Mouse (Mus musculus) olfactory bulb, adult 2 months (tissue): ENCODE results near the gene Crip3. TPM values are rescaled to one million over a fixed set of nuclear protein-coding genes. Genes with fewer than 3 reads are reported as not detected.

ENCODE experiments used
- H3K27ac ChIP-seq: fragments of 200-500 bp; 2 replicates; pipeline ENCODE4 v1.5.1; 2012; ENCODE audit warnings: low read depth, low read length; ENCODE audit not compliant: insufficient read depth
- H3K4me1 ChIP-seq: fragments of 200-500 bp; 2 replicates; pipeline ENCODE4 v1.6.1; 2012; ENCODE audit warnings: low read length; ENCODE audit not compliant: control insufficient read depth, insufficient read depth
- H3K4me3 ChIP-seq: fragments of 200-500 bp; 2 replicates; pipeline ENCODE4 v1.5.1; 2012; ENCODE audit warnings: mild to moderate bottlenecking, low read depth, low read length, moderate library complexity; ENCODE audit not compliant: insufficient read depth
- CTCF ChIP-seq: fragments of 200-500 bp; IDR thresholded peaks from 2 replicates; pipeline ENCODE4 v1.5.1; 2012; ENCODE audit warnings: low read depth, mild to moderate bottlenecking, low read length, moderate library complexity; ENCODE audit not compliant: insufficient read depth
- POLR2A ChIP-seq: fragments of 200-500 bp; IDR thresholded peaks from 2 replicates; pipeline ENCODE4 v1.6.1; 2012; ENCODE audit warnings: mild to moderate bottlenecking, low read depth, low read length, moderate library complexity; ENCODE audit not compliant: insufficient read depth
- WGBS: fragments of 180-500 bp; shearing (Covaris S2); methylation state at CpG from one replicate; pipeline ENCODE4 v1.1.7; 2018; 5-methylcytosine and 5-hydroxymethylcytosine counted together
- polyA plus RNA-seq: library from polyadenylated mRNA; stranded (reverse); fragments of >200 nt; gene quantifications from 2 replicates; pipeline ENCODE4 v1.2.4, GENCODE M21; 2012; ENCODE audit warnings: low replicate concordance; ENCODE audit not compliant: missing spikeins, insufficient read depth, insufficient read length

Crip3 gene
- polyA plus RNA-seq, 1 experiment: not detected

DNA sequence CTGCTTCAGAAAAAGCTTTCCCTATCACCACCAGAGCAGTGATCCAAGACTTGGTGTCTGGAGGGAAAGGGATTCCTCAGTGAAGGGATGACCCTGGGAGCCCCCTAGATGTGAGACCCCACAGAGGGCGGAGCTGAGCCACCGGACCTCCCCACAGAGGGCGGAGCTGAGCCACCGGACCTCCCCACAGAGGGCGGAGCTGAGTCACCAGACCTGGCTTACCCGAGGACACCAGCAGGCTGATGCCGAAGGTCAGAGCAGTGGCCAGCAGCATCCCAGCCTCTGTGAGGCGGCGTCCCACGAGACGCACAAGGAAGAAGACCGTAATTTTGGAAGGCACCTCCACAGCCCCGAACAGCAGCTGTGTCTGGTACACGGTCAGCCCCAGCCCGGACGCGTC lies 4.9 kb downstream of the Crip3 start:
- H3K4me1 ChIP-seq: peaks cover 11% of the 10 kb centered on the region; the same call in 1 of the 2 replicates
- TF ChIP-seq CTCF (no peak), POLR2A (no peak)
- H3K4me3 ChIP-seq: no peak overlapping the region
- no peak overlapping the region for H3K27ac ChIP-seq
- WGBS: 4% methylated on average over 17 of the region's 17 CpGs

DNA sequence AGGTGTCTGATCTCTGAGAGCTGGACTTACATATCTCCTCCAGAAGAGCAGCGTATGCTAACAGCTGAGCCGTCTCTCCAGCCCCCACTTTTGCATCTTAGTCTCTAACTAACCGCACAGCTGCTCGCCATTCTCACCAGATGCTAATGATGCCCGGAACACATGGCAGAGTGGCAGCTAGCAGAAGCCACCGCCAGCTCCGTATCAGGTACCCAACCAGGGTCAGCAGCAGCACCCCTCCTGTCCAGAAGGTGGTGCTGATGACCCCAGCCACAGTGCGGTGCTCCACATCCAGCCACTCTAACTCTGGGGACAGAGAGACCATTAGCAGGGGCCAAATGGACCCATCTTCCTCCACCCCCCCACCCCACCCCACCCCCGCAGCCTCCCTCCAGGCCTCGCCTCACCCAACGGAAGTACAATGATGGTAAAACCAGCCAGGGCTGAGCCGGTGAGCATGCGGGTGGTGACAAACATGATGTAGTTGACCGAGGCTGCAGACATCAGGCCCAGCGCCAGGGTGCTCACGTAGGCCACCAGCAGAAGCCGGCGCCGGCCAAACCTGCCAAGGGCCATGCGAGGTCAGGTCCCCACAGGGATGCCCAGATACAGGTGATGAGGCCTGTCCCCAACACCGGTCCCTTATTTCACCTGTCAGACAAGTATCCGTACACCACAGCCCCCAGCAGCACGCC lies 8.1 kb downstream of the Crip3 start:
- WGBS: 31% methylated on average over 23 of the region's 23 CpGs
- no peak overlapping the region for H3K4me3 ChIP-seq

DNA sequence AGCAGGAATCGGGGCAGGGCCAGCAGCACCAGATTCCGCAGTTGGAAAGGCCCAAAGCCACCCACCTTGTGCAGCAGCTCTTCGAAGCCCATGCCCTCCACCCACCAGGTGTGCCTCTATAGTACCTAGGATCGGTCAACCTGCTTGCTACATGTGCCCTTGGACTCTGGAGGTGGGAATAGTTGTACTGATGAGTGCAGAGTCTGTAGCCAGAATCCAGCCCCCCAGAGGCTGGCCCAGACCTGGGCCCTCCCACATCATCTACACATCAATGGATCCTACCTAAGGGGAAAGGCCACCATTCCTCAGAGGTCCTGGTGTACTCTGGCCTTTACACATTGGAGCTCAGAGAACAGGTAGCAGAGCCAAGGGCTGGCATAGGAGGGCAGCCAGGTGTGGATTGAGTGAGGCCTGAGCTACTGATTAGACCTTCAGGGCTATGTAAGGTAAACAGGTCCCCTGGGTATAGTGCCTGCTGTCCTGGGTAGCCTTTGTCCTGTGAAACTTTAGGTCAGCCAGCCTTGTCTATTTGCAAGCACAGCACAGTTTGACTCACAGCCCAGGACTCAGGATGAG lies 9.7 kb downstream of the Crip3 start, which contains the start of gene Slc22a7:
TSS of gene Slc22a7 (minus strand) at position 160 of the 576 bp plus-strand sequence.
- Histone ChIP-seq H3K27ac (no peak within 1 kb of the TSS), H3K4me3 (no peak within 1 kb of the TSS), H3K4me1 (peaks cover 15% of the 10 kb centered on the region)
- 90% methylated on average over 4 of the region's 4 CpGs for WGBS
- TF ChIP-seq CTCF: no peak
- no peak for TF ChIP-seq POLR2A

More for the DNA sequence above, 8.1 kb downstream of the Crip3 start:
- TF ChIP-seq POLR2A (no peak), CTCF (peak; percentile 22; the same call in 1 of the 2 replicates)
- Histone ChIP-seq H3K27ac (no peak overlapping the region), H3K4me1 (peaks cover 8% of the 10 kb centered on the region; the same call in 1 of the 2 replicates)

DNA sequence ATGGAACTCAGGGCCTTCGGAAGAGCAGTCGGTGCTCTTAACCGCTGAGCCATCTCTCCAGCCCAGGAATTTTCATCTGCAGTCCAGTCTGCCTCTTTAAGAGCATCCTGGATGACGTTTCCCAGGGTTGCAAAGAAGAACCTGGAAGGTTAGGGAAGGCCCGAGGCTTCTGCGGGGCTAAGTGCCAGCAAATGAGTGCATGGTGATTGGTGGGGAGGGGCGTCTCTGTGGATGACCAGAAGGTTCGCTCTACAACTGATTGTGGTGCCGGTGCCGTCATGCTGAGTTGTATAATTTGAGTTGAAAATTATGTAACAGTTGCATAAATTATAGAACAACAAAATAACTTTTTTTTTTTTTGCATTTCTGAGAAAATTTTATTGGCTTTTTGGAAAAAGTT lies 10.4 kb downstream of the Crip3 start:
- no peak overlapping the region for H3K27ac ChIP-seq
- TF ChIP-seq POLR2A (no peak), CTCF (no peak)
- peaks cover 13% of the 10 kb centered on the region for H3K4me1 ChIP-seq
- H3K4me3 ChIP-seq: no peak overlapping the region
- 96% methylated on average over 10 of the region's 10 CpGs for WGBS

DNA sequence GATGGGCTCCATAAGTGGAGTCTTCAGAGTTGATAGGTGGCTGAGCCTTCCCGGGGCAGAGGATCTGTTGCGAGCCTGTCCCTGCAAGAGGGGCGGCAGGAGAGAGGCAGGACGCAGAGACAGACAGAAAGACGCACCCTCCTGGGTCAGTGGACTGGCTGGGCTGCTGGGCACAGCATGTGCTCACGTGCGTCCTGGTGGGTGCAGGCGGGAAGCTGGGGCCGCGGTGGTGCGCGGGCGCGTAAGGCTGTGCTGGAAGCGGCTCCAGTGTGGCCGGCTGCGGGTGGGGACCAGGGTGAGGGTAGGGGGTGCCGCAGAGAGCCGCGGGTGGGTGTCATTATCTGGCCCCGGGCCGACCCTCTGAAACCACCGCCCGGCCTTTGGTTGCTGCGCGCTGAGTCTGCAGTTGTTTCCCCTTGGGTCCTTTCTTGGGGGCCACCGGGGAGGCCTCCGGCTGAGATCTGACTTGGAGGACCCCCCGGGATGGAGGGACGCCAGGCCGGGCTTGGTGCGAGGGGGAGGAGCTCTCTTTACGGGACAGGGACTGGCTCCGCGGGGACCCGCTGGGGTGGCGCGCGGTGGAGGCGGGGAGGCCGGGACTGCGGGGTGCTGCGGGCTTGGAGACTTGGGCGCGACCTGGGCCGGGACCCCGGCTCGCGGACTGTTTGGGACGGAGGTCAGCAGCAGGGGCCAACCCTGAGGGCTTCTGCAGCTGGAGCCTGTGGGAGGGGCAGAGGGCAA lies 16.3 kb downstream of the Crip3 start:
- 52% methylated on average over 49 of the region's 50 CpGs for WGBS
- TF ChIP-seq POLR2A: no peak
- H3K4me1 ChIP-seq: peaks cover 7% of the 10 kb centered on the region
- H3K4me3 ChIP-seq: no peak overlapping the region
- H3K27ac ChIP-seq: no peak overlapping the region

DNA sequence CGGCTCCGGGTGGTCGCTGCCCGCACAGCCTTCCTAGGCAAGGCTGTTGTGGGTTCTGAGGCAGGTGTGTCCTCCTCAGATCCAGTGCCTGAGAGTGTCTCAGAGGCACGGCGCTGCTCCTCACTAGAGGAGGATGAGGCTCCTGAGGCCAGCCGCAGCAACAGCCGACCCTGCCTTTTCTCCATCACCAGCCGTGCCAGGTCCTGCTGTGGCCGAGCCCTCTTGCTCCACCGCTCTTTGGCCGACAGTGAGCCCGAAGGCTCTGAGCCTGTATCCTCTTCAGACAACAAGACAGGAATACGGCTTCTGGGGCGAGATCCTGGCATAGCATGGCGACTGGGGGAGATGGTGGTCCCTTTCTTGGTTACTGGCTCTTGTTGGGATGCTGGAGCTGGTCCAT lies 17.5 kb downstream of the Crip3 start:
- no peak for TF ChIP-seq CTCF
- no peak for TF ChIP-seq POLR2A
- no peak overlapping the region for H3K4me3 ChIP-seq
- H3K4me1 ChIP-seq: peaks cover 7% of the 10 kb centered on the region
- H3K27ac ChIP-seq: no peak overlapping the region
- 96% methylated on average over 16 of the region's 16 CpGs for WGBS

DNA sequence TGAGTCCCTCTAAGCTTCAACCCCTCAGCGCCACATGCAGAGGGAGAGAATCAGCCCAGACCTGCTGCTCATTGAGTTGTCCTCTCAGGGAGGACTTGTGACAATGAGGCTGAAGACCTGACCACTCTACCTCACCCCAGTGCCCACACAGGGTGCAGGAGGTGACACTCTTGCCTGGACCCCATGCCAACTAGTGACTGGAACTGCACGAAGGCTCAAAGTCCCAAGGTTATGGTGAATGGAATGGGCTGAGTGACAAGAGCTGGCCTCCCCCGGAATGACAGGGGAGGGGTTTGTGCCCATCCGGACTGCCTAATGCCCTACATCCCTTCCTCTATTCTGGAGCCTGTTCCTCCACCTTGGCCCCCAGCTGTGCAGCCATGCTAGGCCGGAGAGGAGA lies 24.0 kb downstream of the Crip3 start:
- Histone ChIP-seq H3K4me1 (peaks cover 25% of the 10 kb centered on the region), H3K4me3 (no peak overlapping the region), H3K27ac (no peak overlapping the region)
- WGBS: 69% methylated on average over 5 of the region's 5 CpGs
- TF ChIP-seq CTCF (no peak), POLR2A (no peak)

DNA sequence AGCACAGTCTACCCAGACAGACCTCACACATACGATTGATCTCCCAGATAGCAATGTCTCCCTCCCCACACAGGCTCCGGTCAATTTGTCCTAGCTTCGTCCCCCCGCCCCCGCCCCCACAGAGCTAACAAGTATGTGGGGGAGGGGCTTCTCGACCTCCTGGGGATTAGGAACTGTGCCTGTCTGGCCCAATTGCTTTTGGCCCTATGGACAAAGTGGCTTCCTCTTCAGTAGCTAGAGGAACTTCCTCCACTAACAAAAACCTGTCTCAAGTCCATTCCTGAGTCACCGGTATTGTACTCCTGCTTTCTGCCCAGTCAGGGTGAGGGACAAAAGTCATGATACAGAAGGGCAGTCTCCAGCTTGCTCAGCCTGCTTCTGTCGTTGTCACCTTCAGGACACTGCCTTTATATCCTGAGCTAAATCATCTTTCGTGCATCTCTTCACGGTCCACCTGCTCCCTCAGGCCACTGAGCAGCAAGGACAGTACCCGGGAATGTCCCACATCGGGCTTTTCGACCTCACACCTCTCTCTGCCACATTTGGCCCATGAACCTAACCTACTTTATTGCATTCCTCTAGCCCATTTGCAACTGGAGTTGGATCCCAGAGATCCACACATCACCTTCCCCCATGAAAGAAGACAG lies 24.7 kb downstream of the Crip3 start:
- WGBS: 25% methylated on average over 13 of the region's 13 CpGs
- no peak overlapping the region for H3K27ac ChIP-seq
- no peak for TF ChIP-seq CTCF
- TF ChIP-seq POLR2A: no peak
- H3K4me3 ChIP-seq: no peak overlapping the region
- H3K4me1 ChIP-seq: peaks cover 25% of the 10 kb centered on the region

DNA sequence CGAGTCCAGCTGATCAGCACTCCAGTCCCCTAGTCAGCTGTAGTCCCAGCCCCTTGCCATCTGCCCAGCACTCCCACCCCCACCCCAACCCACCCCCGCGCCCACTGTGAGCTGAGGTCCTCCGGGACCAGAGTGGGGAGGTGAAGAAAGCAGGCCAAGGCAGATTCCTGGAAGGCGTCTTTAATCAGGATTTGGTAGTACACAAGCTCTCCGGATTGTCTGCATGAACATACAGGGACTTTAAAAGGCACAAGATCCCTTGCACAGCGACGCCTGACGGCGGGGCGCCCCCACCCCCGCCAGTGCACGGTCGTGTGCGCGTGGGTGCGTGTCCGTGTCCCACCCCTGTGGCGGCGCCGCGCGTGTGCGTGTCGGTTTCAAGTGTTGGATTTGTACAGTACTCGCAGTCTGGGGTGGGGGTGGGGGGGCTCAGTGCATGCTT lies 25.3 kb downstream of the Crip3 start:
- Histone ChIP-seq H3K27ac (no peak overlapping the region), H3K4me1 (peaks cover 25% of the 10 kb centered on the region), H3K4me3 (peak overlapping the region; percentile 34)
- TF ChIP-seq POLR2A (no peak), CTCF (no peak)
- WGBS: 3% methylated on average over 26 of the region's 26 CpGs
